Mouse (Mus musculus): ENCODE measurements around the gene Triap1. TPM values are rescaled to one million over a fixed set of nuclear protein-coding genes. Genes with fewer than 3 reads are reported as not detected.
"Not testable (repeated sequence)": the region's sequence is repeated elsewhere in the genome, so short reads cannot be mapped to it uniquely, and the experiment has no call there.

Triap1 gene
- total RNA-seq, 2 experiments from 2014 or later: 12.4 to 15.2 TPM

- intact Hi-C loops (cut with DNase I; ENCODE audit: low total_unique reads): no loop called here
- no peak for DNase-seq
Measured at GRCm38 (mm10) chr5:115373441-115374203, 32.6 kb downstream of the Triap1 start.

GRCm38 (mm10) chr5:115374204-115374820, 33.3 kb downstream of the Triap1 start:
- DNase-seq: no peak
- intact Hi-C loops (cut with DNase I; ENCODE audit: low total_unique reads): no loop called here

GRCm38 (mm10) chr5:115375436-115375835, 34.4 kb downstream of the Triap1 start:
- intact Hi-C loops (cut with DNase I; ENCODE audit: low total_unique reads): no loop called here
- DNase-seq: no peak

- DNase-seq; intact Hi-C loops (cut with DNase I; ENCODE audit: low total_unique reads): not testable (repeated sequence)
Measured at GRCm38 (mm10) chr5:115378882-115379281, 37.9 kb downstream of the Triap1 start.

GRCm38 (mm10) chr5:115391935-115392334, 50.9 kb downstream of the Triap1 start:
- DNase-seq: no peak
- intact Hi-C loops (cut with DNase I; ENCODE audit: low total_unique reads): no loop called here

GRCm38 (mm10) chr5:115392969-115393368, 51.9 kb downstream of the Triap1 start:
- no peak for DNase-seq
- intact Hi-C loops (cut with DNase I; ENCODE audit: low total_unique reads): no loop called here

Other genes starting within 250 kb of the Triap1 start
- gene Gm10401, start 242.9 kb upstream of the Triap1 start, total RNA-seq (2021): not detected
- gene Acads, start 221.9 kb upstream of the Triap1 start, total RNA-seq (2021): 10 to 100 TPM; 58.1 to 67.2 TPM
- 10 to 100 TPM; 12.2 to 12.7 TPM for gene Unc119b, start 206.2 kb upstream of the Triap1 start, total RNA-seq (2021)
- 100 to 1,000 TPM; 216 to 235 TPM for gene Mlec, start 183.0 kb upstream of the Triap1 start, total RNA-seq (2021)
- gene Cabp1, start 146.8 kb upstream of the Triap1 start, total RNA-seq (2021): 1 to 10 TPM; 1.2 to 1.3 TPM
- gene Pop5, start 105.4 kb upstream of the Triap1 start, total RNA-seq (2021): 10 to 100 TPM; 24.0 to 25.4 TPM
- 100 to 1,000 TPM; 238 to 257 TPM for gene Rnf10, start 68.3 kb upstream of the Triap1 start, total RNA-seq (2021)
- 100 to 1,000 TPM in 1 of 2 experiments, 10 to 100 TPM in 1; 84.0 to 101 TPM for gene Coq5, start 61.6 kb upstream of the Triap1 start, total RNA-seq (2021)
- gene Dynll1, start 40.2 kb upstream of the Triap1 start, total RNA-seq (2021): 100 to 1,000 TPM in 1 of 2 experiments, 10 to 100 TPM in 1; 84.8 to 138 TPM
- 10 to 100 TPM; 14.5 to 15.9 TPM for gene Srsf9, start 14.0 kb upstream of the Triap1 start, total RNA-seq (2021)
- gene Gatc, start within 50 bp of the Triap1 start, total RNA-seq (2021): 10 to 100 TPM; 18.8 to 19.7 TPM
- gene Cox6a1, start 7.8 kb downstream of the Triap1 start, total RNA-seq (2021): 100 to 1,000 TPM; 105 to 114 TPM
- 1 to 10 TPM; 1.0 to 1.9 TPM for gene Msi1, start 88.4 kb downstream of the Triap1 start, total RNA-seq (2021)
- gene Pla2g1b, start 125.0 kb downstream of the Triap1 start, total RNA-seq (2021): not detected
- gene Sirt4, start 143.5 kb downstream of the Triap1 start, total RNA-seq (2021): 10 to 100 TPM; 10.3 to 16.6 TPM
- 10 to 100 TPM; 80.6 to 83.4 TPM for gene Pxn, start 165.5 kb downstream of the Triap1 start, total RNA-seq (2021)
- gene Rplp0, start 218.2 kb downstream of the Triap1 start, total RNA-seq (2021): 100 to 1,000 TPM; 780 to 872 TPM
- 10 to 100 TPM; 28.7 to 31.3 TPM for gene Gcn1l1, start 224.0 kb downstream of the Triap1 start, total RNA-seq (2021)

Measured in gastrocnemius, postnatal 14 days (tissue).